Comparison of ENCODE assay signal across 11 mouse cellular contexts in genomic region chr7:19796254-19796653, GRCm38 (mm10). TPM values are rescaled to one million over a fixed set of nuclear protein-coding genes. Genes with fewer than 3 reads are reported as not detected.
A peak's percentile ranks its signal among the peaks of the same experiment; 100 is the strongest.
DNase-seq lines count a peak whose midpoint lies in the region; ATAC-seq and TF ChIP-seq lines count a peak whose summit lies in the region.
"Had no signal": no experiment of that assay in that cellular context is flagged by ENCODE, and none has a peak within 500 bp of the region (broad histone marks: within the 10 kb centered on the region; RNA-seq: fewer than 3 reads in every experiment).

No protein-coding gene starts in this region.

- no peaks in the 10 kb centered on the region; the same call in 1 of the 2 replicates for H3K79me2 ChIP-seq in liver, adult 2 months (ENCODE audit: control insufficient read depth, insufficient read depth, low read length)

- peak overlapping the region; percentile 89 for H3K27ac ChIP-seq in liver, adult 2 months (replicated peaks; ENCODE audit: insufficient read depth, low read depth, low read length)
- peak overlapping the region; percentile 90 for H3K27ac ChIP-seq in intestine, postnatal 0 days (ENCODE audit: low read depth, low read length)
- no peak overlapping the region for H3K27ac ChIP-seq in liver, embryonic 14.5 days

- WGBS in liver, adult 2 months, result 12% methylated on average over 18 of the region's 18 CpGs
- WGBS in intestine, postnatal 0 days, result 10% methylated on average over 18 of the region's 18 CpGs
- 10% methylated on average over 18 of the region's 18 CpGs for WGBS in liver, embryonic 14.5 days (ENCODE audit: insufficient replicate concordance)

- peak overlapping the region; percentile 78 for H3K4me2 ChIP-seq in intestine, postnatal 0 days (replicated peaks; ENCODE audit: low read depth)
- peak overlapping the region; percentile 48 for H3K4me2 ChIP-seq in liver, embryonic 14.5 days (ENCODE audit: low read depth)

- DNase-seq in liver, adult 2 months (ENCODE audit: extremely low read depth, low read depth, low spot score), result no peak
- DNase-seq in liver, result no peak
- no peak for DNase-seq in liver, embryonic 14.5 days (ENCODE audit: low read depth in 3 of 3, low spot score in 3 of 3)
- DNase-seq in left cerebral cortex, adult 11 months (ENCODE audit: low spot score), result no peak
- DNase-seq in left cerebral cortex, adult 8-10 months (ENCODE audit: low spot score in 2 of 2), result no peak

- no peak for TF ChIP-seq EP300 in liver, embryonic 14.5 days (IDR thresholded peaks at IDR 0.05; ENCODE audit: low read depth)

- no peaks in the 10 kb centered on the region; the same call in 1 of the 2 replicates for H3K4me1 ChIP-seq in erythroblast, embryonic 14.5 days (ENCODE audit: control insufficient read depth)
- peaks cover 11% of the 10 kb centered on the region for H3K4me1 ChIP-seq in liver, adult 2 months (ENCODE audit: control insufficient read depth, insufficient read depth, low read length)
- H3K4me1 ChIP-seq in intestine, postnatal 0 days (replicated peaks; ENCODE audit: control insufficient read depth, insufficient read depth, low read length), result 0 out of 2 replicates have a peak, but pooled peaks cover 3% of the 10 kb centered on the region
- H3K4me1 ChIP-seq in liver, embryonic 14.5 days (replicated peaks; ENCODE audit: control insufficient read depth in 2 of 2, insufficient read depth in 2 of 2, low read length in 1 of 2), result no peaks in the 10 kb centered on the region

- no peak for TF ChIP-seq CTCF in liver, adult 2 months (IDR thresholded peaks at IDR 0.05; ENCODE audit: low read depth, low read length)
- no peak for TF ChIP-seq CTCF in intestine, postnatal 0 days (IDR thresholded peaks at IDR 0.05; ENCODE audit: low read depth)
- no peak for TF ChIP-seq CTCF in liver, embryonic 14.5 days (IDR thresholded peaks at IDR 0.05; ENCODE audit: low read depth)

- ATAC-seq in erythroblast, adult 5-6 weeks (replicated peaks; ENCODE audit: low FRiP score, poor library complexity, severe bottlenecking), result no peak
- peak; percentile 5; the same call in 1 of the 2 replicates for ATAC-seq in intestine, postnatal 0 days
- ATAC-seq in liver, embryonic 14.5 days (ENCODE audit: insufficient read depth), result no peak

- H3K27me3 ChIP-seq in erythroblast, embryonic 14.5 days (ENCODE audit: control insufficient read depth), result peaks cover 18% of the 10 kb centered on the region
- H3K27me3 ChIP-seq in liver, adult 2 months (ENCODE audit: control insufficient read depth, insufficient read depth, low read length), result no peaks in the 10 kb centered on the region
- peaks cover 5% of the 10 kb centered on the region; the same call in 1 of the 2 replicates for H3K27me3 ChIP-seq in intestine, postnatal 0 days (replicated peaks; ENCODE audit: control insufficient read depth, insufficient read depth, low read length)
- peaks cover 12% of the 10 kb centered on the region for H3K27me3 ChIP-seq in liver, embryonic 14.5 days (ENCODE audit: control insufficient read depth, insufficient read depth, low read length)

- TF ChIP-seq POLR2A in liver, adult 2 months (IDR thresholded peaks at IDR 0.05; ENCODE audit: extremely low read depth, insufficient read depth, low read length), result no peak

- no peaks in the 10 kb centered on the region for H3K9me3 ChIP-seq in erythroblast, embryonic 14.5 days (ENCODE audit: control insufficient read depth, low read length)
- H3K9me3 ChIP-seq in intestine, postnatal 0 days (ENCODE audit: control insufficient read depth), result no peaks in the 10 kb centered on the region
- no peaks in the 10 kb centered on the region for H3K9me3 ChIP-seq in liver, embryonic 14.5 days (ENCODE audit: control insufficient read depth, low read length)

- H3K4me3 ChIP-seq in erythroblast, embryonic 14.5 days (replicated peaks), result peak overlapping the region; percentile 23
- H3K4me3 ChIP-seq in liver, adult 2 months (ENCODE audit: insufficient read depth, low read depth, low read length), result peak overlapping the region; percentile 78
- H3K4me3 ChIP-seq in intestine, postnatal 0 days (ENCODE audit: low read depth, low read length), result peak overlapping the region; percentile 53
- peak overlapping the region in 1 of 2 experiments; percentile 21; a peak in 1 of 4 replicates for H3K4me3 ChIP-seq in liver, embryonic 14.5 days (ENCODE audit: insufficient read depth in 1 of 2, low read depth in 2 of 2, low read length in 2 of 2)

- H3K9ac ChIP-seq in liver, adult 2 months (ENCODE audit: low read depth, low read length), result peak overlapping the region; percentile 92
- peak overlapping the region; percentile 87 for H3K9ac ChIP-seq in intestine, postnatal 0 days (ENCODE audit: low read depth, low read length)
- H3K9ac ChIP-seq in liver, embryonic 14.5 days (replicated peaks), result no peak overlapping the region

- no peaks in the 10 kb centered on the region for H3K36me3 ChIP-seq in erythroblast, embryonic 14.5 days (ENCODE audit: control insufficient read depth)
- no peaks in the 10 kb centered on the region; the same call in 1 of the 2 replicates for H3K36me3 ChIP-seq in liver, adult 2 months (ENCODE audit: control insufficient read depth, insufficient read depth, low read length)
- no peaks in the 10 kb centered on the region for H3K36me3 ChIP-seq in intestine, postnatal 0 days (ENCODE audit: control insufficient read depth, insufficient read depth)
- H3K36me3 ChIP-seq in liver, embryonic 14.5 days (replicated peaks; ENCODE audit: control insufficient read depth, insufficient read depth, low read depth), result no peaks in the 10 kb centered on the region

RNA-seq across cellular contexts. Expression of gene Cblc, which starts 0.4 kb away (rescaled TPM):
- polyA plus RNA-seq in erythroblast, embryonic 14.5 days (2012), result not detected in 2 replicates
- not detected in 2 replicates for total RNA-seq in erythroblast, adult 5-6 weeks (2015; ENCODE audit: low replicate concordance)
- total RNA-seq in erythroblast, adult 5-6 weeks (2017; ENCODE audit: low replicate concordance), result not detected in 2 replicates
- total RNA-seq in liver, adult 2 months (2014; rRNA removed), result 17.4 and 17.8 TPM in 2 replicates
- 23.0 and 23.5 TPM in 2 replicates for polyA plus RNA-seq in liver, adult 2 months (2012; rRNA removed)
- 54.8 and 56.5 TPM in 2 replicates for polyA plus RNA-seq in intestine, postnatal 0 days (2015; fragmentation: Nextera tagmentation; extraction: Ambion mirVana)
- 0.95 and 1.2 TPM in 2 replicates for polyA plus RNA-seq in liver, embryonic 14.5 days (2012; rRNA removed)
- 1.1 and 1.3 TPM in 2 replicates for polyA plus RNA-seq in liver, embryonic 14.5 days (2014; fragmentation: Nextera tagmentation; extraction: Ambion mirVana)
- total RNA-seq in left cerebral cortex, adult 8-10 months (2022), result not detected
- total RNA-seq: gastrocnemius, adult 8-10 months; layer of hippocampus, adult 18-20 months had no signal
- polyA plus RNA-seq: cortical plate, adult 2 months had no signal

RNA-seq across cellular contexts. Expression of gene Bcam, which starts 25.4 kb away (rescaled TPM):
- 0.02 TPM in 1 of 2 replicates, not detected in the other for polyA plus RNA-seq in erythroblast, embryonic 14.5 days (2012)
- total RNA-seq in erythroblast, adult 5-6 weeks (2015; ENCODE audit: low replicate concordance), result not detected in 2 replicates
- not detected in 2 replicates for total RNA-seq in erythroblast, adult 5-6 weeks (2017; ENCODE audit: low replicate concordance)
- 2.3 and 2.5 TPM in 2 replicates for total RNA-seq in liver, adult 2 months (2014; rRNA removed)
- polyA plus RNA-seq in liver, adult 2 months (2012; rRNA removed), result 4.8 and 5.4 TPM in 2 replicates
- 36.2 and 38.0 TPM in 2 replicates for polyA plus RNA-seq in intestine, postnatal 0 days (2015; fragmentation: Nextera tagmentation; extraction: Ambion mirVana)
- polyA plus RNA-seq in liver, embryonic 14.5 days (2012; rRNA removed), result 6.3 and 7.6 TPM in 2 replicates
- polyA plus RNA-seq in liver, embryonic 14.5 days (2014; fragmentation: Nextera tagmentation; extraction: Ambion mirVana), result 4.9 and 6.6 TPM in 2 replicates
- 10 to 100 TPM; 15.8 to 18.7 (median 17.1) TPM for total RNA-seq in left cerebral cortex, adult 8-10 months (2022)

RNA-seq across cellular contexts. Expression of gene Bcl3, which starts 26.3 kb away (rescaled TPM):
- 0.15 and 0.18 TPM in 2 replicates for polyA plus RNA-seq in erythroblast, embryonic 14.5 days (2012)
- total RNA-seq in erythroblast, adult 5-6 weeks (2015; ENCODE audit: low replicate concordance), result 14.8 TPM in 1 of 2 replicates, not detected in the other
- total RNA-seq in erythroblast, adult 5-6 weeks (2017; ENCODE audit: low replicate concordance), result 0.84 and 1.5 TPM in 2 replicates
- total RNA-seq in liver, adult 2 months (2014; rRNA removed), result 3.0 and 7.4 TPM in 2 replicates
- 72.8 and 76.8 TPM in 2 replicates for polyA plus RNA-seq in liver, adult 2 months (2012; rRNA removed)
- 19.0 and 23.7 TPM in 2 replicates for polyA plus RNA-seq in intestine, postnatal 0 days (2015; fragmentation: Nextera tagmentation; extraction: Ambion mirVana)
- polyA plus RNA-seq in liver, embryonic 14.5 days (2012; rRNA removed), result 2.7 and 3.1 TPM in 2 replicates
- polyA plus RNA-seq in liver, embryonic 14.5 days (2014; fragmentation: Nextera tagmentation; extraction: Ambion mirVana), result 3.5 and 3.8 TPM in 2 replicates
- total RNA-seq in left cerebral cortex, adult 8-10 months (2022), result 1 to 10 TPM in 2 of 4 experiments, under 1 TPM in 1, not detected in 1; 0.57 to 6.4 (median 2.9) TPM

RNA-seq across cellular contexts. Expression of gene Nectin2, which starts 46.0 kb away (rescaled TPM):
- 0.13 and 0.15 TPM in 2 replicates for polyA plus RNA-seq in erythroblast, embryonic 14.5 days (2012)
- not detected in 2 replicates for total RNA-seq in erythroblast, adult 5-6 weeks (2015; ENCODE audit: low replicate concordance)
- 1.0 TPM in 1 of 2 replicates, not detected in the other for total RNA-seq in erythroblast, adult 5-6 weeks (2017; ENCODE audit: low replicate concordance)
- total RNA-seq in liver, adult 2 months (2014; rRNA removed), result 17.8 and 18.9 TPM in 2 replicates
- polyA plus RNA-seq in liver, adult 2 months (2012; rRNA removed), result 57.4 and 68.7 TPM in 2 replicates
- 93.1 and 94.7 TPM in 2 replicates for polyA plus RNA-seq in intestine, postnatal 0 days (2015; fragmentation: Nextera tagmentation; extraction: Ambion mirVana)
- 7.8 and 8.9 TPM in 2 replicates for polyA plus RNA-seq in liver, embryonic 14.5 days (2012; rRNA removed)
- polyA plus RNA-seq in liver, embryonic 14.5 days (2014; fragmentation: Nextera tagmentation; extraction: Ambion mirVana), result 10.2 and 10.3 TPM in 2 replicates
- total RNA-seq in left cerebral cortex, adult 8-10 months (2022), result 1 to 10 TPM; 6.5 to 8.0 (median 7.4) TPM

RNA-seq across cellular contexts. Expression of gene Gm19345, which starts 55.5 kb away (rescaled TPM):
- polyA plus RNA-seq in erythroblast, embryonic 14.5 days (2012), result not detected in 2 replicates
- not detected in 2 replicates for total RNA-seq in erythroblast, adult 5-6 weeks (2015; ENCODE audit: low replicate concordance)
- not detected in 2 replicates for total RNA-seq in erythroblast, adult 5-6 weeks (2017; ENCODE audit: low replicate concordance)
- total RNA-seq in liver, adult 2 months (2014; rRNA removed), result not detected in 2 replicates
- 0.11 TPM in 1 of 2 replicates, not detected in the other for polyA plus RNA-seq in liver, adult 2 months (2012; rRNA removed)
- polyA plus RNA-seq in intestine, postnatal 0 days (2015; fragmentation: Nextera tagmentation; extraction: Ambion mirVana), result 0.16 and 0.39 TPM in 2 replicates
- polyA plus RNA-seq in liver, embryonic 14.5 days (2012; rRNA removed), result not detected in 2 replicates
- not detected in 2 replicates for polyA plus RNA-seq in liver, embryonic 14.5 days (2014; fragmentation: Nextera tagmentation; extraction: Ambion mirVana)
- 1 to 10 TPM; 1.4 to 2.5 (median 2.0) TPM for total RNA-seq in left cerebral cortex, adult 8-10 months (2022)
- total RNA-seq: gastrocnemius, adult 8-10 months had no signal

Comparison
In these comparisons a context has a peak if more than half of its experiments do, and no peak if none do; other contexts are left out.
1. RNA of gene Cblc, which starts 0.4 kb away (polyA plus RNA-seq): 54.8 to 56.5 TPM in intestine, postnatal 0 days and 23.0 to 23.5 TPM in liver, adult 2 months; 0.95 to 1.3 TPM in liver, embryonic 14.5 days and not detected in erythroblast, embryonic 14.5 days; every median in the first group is over 10 times any median in the second.